Mouse (Mus musculus) urinary bladder, adult 2 months (tissue): ENCODE results near the gene Trim21. TPM values are rescaled to one million over a fixed set of nuclear protein-coding genes. Genes with fewer than 3 reads are reported as not detected.

Source experiments
- polyA plus RNA-seq: library from polyadenylated mRNA; depleted of rRNA; stranded (reverse); fragments of >200 nt; gene quantifications from 2 replicates; pipeline ENCODE4 v1.2.3, GENCODE M21; 2012; rRNA removed

The Trim21 gene
- polyA plus RNA-seq, 1 experiment = 12.9 TPM

Other genes starting within 250 kb of the Trim21 start
- 21.9 and 23.9 TPM in 2 replicates for gene Rrm1, start 123.8 kb downstream of the Trim21 start, polyA plus RNA-seq
- not detected in 2 replicates for gene Olfr543, start 83.8 kb downstream of the Trim21 start, polyA plus RNA-seq
- gene Olfr544, start 77.2 kb downstream of the Trim21 start, polyA plus RNA-seq = not detected in 2 replicates
- gene Olfr545, start 65.9 kb downstream of the Trim21 start, polyA plus RNA-seq = not detected in 2 replicates
- not detected in 2 replicates for gene Olfr547, start 30.7 kb downstream of the Trim21 start, polyA plus RNA-seq
- gene Olfr548-ps1, start 24.6 kb downstream of the Trim21 start, polyA plus RNA-seq = not detected in 2 replicates
- not detected in 2 replicates for gene Olfr549, start 15.6 kb downstream of the Trim21 start, polyA plus RNA-seq
- gene Olfr550, start 6.0 kb upstream of the Trim21 start, polyA plus RNA-seq = not detected in 2 replicates
- not detected in 2 replicates for gene Olfr551, start 26.4 kb upstream of the Trim21 start, polyA plus RNA-seq
- gene Olfr552, start 32.3 kb upstream of the Trim21 start, polyA plus RNA-seq = not detected in 2 replicates
- gene Olfr553, start 52.7 kb upstream of the Trim21 start, polyA plus RNA-seq = not detected in 2 replicates
- not detected in 2 replicates for gene Olfr554, start 72.9 kb upstream of the Trim21 start, polyA plus RNA-seq
- gene Olfr555, start 93.3 kb upstream of the Trim21 start, polyA plus RNA-seq = not detected in 2 replicates
- not detected in 2 replicates for gene Olfr556, start 99.4 kb upstream of the Trim21 start, polyA plus RNA-seq
- gene Trim68, start 121.8 kb upstream of the Trim21 start, polyA plus RNA-seq = 75.3 and 99.1 TPM in 2 replicates
- gene Olfr557, start 130.4 kb upstream of the Trim21 start, polyA plus RNA-seq = not detected in 2 replicates
- gene Olfr558, start 136.7 kb upstream of the Trim21 start, polyA plus RNA-seq = 1.3 and 1.4 TPM in 2 replicates
- gene Olfr33, start 153.6 kb upstream of the Trim21 start, polyA plus RNA-seq = not detected in 2 replicates
- gene Olfr559, start 162.0 kb upstream of the Trim21 start, polyA plus RNA-seq = not detected in 2 replicates
- 0.03 TPM in 1 of 2 replicates, not detected in the other for gene Olfr560, start 193.9 kb upstream of the Trim21 start, polyA plus RNA-seq
- gene Olfr78, start 194.0 kb upstream of the Trim21 start, polyA plus RNA-seq = 1.0 and 1.4 TPM in 2 replicates
- gene Olfr561, start 205.7 kb upstream of the Trim21 start, polyA plus RNA-seq = not detected in 2 replicates
- gene Olfr564, start 238.0 kb upstream of the Trim21 start, polyA plus RNA-seq = not detected in 2 replicates